In the genomic region with DNA sequence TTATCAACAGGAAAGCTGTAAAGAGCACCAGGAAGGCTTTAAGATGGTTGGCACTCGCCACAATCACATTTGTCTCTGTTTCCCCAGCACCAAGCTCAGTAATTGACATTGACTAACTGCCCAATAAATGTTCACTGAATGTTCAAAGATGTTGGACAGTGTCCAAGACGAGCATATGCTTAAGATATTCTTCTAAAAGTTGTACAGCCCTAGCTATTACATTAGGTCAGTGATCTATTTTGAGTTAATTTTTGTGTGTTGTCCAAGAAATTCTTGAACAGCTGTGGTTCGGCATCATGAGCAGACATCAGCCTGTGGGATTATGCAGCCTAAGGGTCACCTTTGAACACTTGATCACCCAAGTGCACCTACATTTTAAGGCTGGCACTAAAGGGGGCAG, we compare ENCODE assay signal across 14 mouse cellular contexts.
DNase-seq lines count a peak whose midpoint lies in the region; ATAC-seq and TF ChIP-seq lines count a peak whose summit lies in the region.
"Had no signal": no experiment of that assay in that cellular context is flagged by ENCODE, and none has a peak within 500 bp of the region (broad histone marks: within the 10 kb centered on the region; RNA-seq: fewer than 3 reads in every experiment).

No protein-coding gene starts in this region.

- H3K9me3 ChIP-seq in forebrain, embryonic 14.5 days (replicated peaks; ENCODE audit: control insufficient read depth, low read length): no peaks in the 10 kb centered on the region
- no peaks in the 10 kb centered on the region for H3K9me3 ChIP-seq in forebrain, embryonic 13.5 days (replicated peaks)
- H3K9me3 ChIP-seq in heart, embryonic 15.5 days (replicated peaks): no peaks in the 10 kb centered on the region
- H3K9me3 ChIP-seq in heart, embryonic 12.5 days (replicated peaks): 0 out of 2 replicates have a peak, but pooled peaks cover 4% of the 10 kb centered on the region
- no peaks in the 10 kb centered on the region for H3K9me3 ChIP-seq in lung, postnatal 0 days (ENCODE audit: low read length)
- H3K9me3 ChIP-seq in stomach, embryonic 16.5 days (replicated peaks; ENCODE audit: control insufficient read depth, low read length): no peaks in the 10 kb centered on the region

- TF ChIP-seq EP300 in lung, postnatal 0 days (IDR thresholded peaks at IDR 0.05): no peak

- no peaks in the 10 kb centered on the region for H3K36me3 ChIP-seq in forebrain, embryonic 14.5 days (ENCODE audit: control insufficient read depth, insufficient read depth, low read length)
- no peaks in the 10 kb centered on the region for H3K36me3 ChIP-seq in forebrain, embryonic 13.5 days (ENCODE audit: poor library complexity, severe bottlenecking)
- no peaks in the 10 kb centered on the region; the same call in 1 of the 2 replicates for H3K36me3 ChIP-seq in heart, embryonic 15.5 days
- H3K36me3 ChIP-seq in heart, embryonic 12.5 days: peaks cover 16% of the 10 kb centered on the region
- H3K36me3 ChIP-seq in lung, postnatal 0 days (ENCODE audit: insufficient read depth, low read length): no peaks in the 10 kb centered on the region
- no peaks in the 10 kb centered on the region for H3K36me3 ChIP-seq in stomach, embryonic 16.5 days (ENCODE audit: control insufficient read depth, insufficient read depth, low read length)

- no peaks in the 10 kb centered on the region for H3K4me1 ChIP-seq in forebrain, embryonic 14.5 days (ENCODE audit: control insufficient read depth, insufficient read depth, low read length)
- no peaks in the 10 kb centered on the region for H3K4me1 ChIP-seq in forebrain, embryonic 13.5 days
- H3K4me1 ChIP-seq in heart, embryonic 15.5 days (replicated peaks): peaks cover 25% of the 10 kb centered on the region
- peaks cover 5% of the 10 kb centered on the region; the same call in 1 of the 2 replicates for H3K4me1 ChIP-seq in heart, embryonic 12.5 days (replicated peaks)
- peaks cover 3% of the 10 kb centered on the region; the same call in 1 of the 2 replicates for H3K4me1 ChIP-seq in lung, postnatal 0 days (ENCODE audit: insufficient read depth, low read depth, low read length)
- H3K4me1 ChIP-seq in lung, adult 2 months (ENCODE audit: control insufficient read depth, insufficient read depth, low read length): no peaks in the 10 kb centered on the region
- H3K4me1 ChIP-seq in stomach, embryonic 16.5 days (ENCODE audit: control insufficient read depth, insufficient read depth, low read length): peaks cover 20% of the 10 kb centered on the region

- DNase-seq in forebrain, embryonic 14.5 days (ENCODE audit: low spot score): peak; percentile 66
- peak; percentile 52 for DNase-seq in lung, postnatal 0 days (ENCODE audit: low spot score)
- no peak for DNase-seq in lung, adult 2 months
- DNase-seq in spleen, postnatal 14 days (ENCODE audit: low spot score in 2 of 2): no peak
- DNase-seq: cerebellum, postnatal 14 days; kidney, adult 9 months; lung, postnatal 10 days had no signal

- no peak overlapping the region for H3K27ac ChIP-seq in forebrain, embryonic 14.5 days (ENCODE audit: low read depth, low read length)
- H3K27ac ChIP-seq in forebrain, embryonic 13.5 days: no peak overlapping the region
- peak overlapping the region; percentile 51 for H3K27ac ChIP-seq in heart, embryonic 15.5 days
- H3K27ac ChIP-seq in heart, embryonic 12.5 days (ENCODE audit: poor library complexity, severe bottlenecking): no peak overlapping the region
- no peak overlapping the region for H3K27ac ChIP-seq in lung, postnatal 0 days (ENCODE audit: low read length)
- peak overlapping the region; percentile 39; the same call in 1 of the 2 replicates for H3K27ac ChIP-seq in stomach, embryonic 16.5 days (ENCODE audit: low read length)
- H3K27ac ChIP-seq: hindbrain, embryonic 14.5 days had no signal

- ATAC-seq in forebrain, embryonic 14.5 days: no peak
- ATAC-seq in forebrain, embryonic 13.5 days: no peak
- no peak for ATAC-seq in heart, embryonic 15.5 days (replicated peaks; ENCODE audit: insufficient number of reproducible peaks, insufficient read depth, low FRiP score, low read depth)
- no peak for ATAC-seq in heart, embryonic 12.5 days (ENCODE audit: insufficient number of reproducible peaks, low FRiP score)
- no peak for ATAC-seq in lung, postnatal 0 days
- peak; percentile 74 for ATAC-seq in stomach, embryonic 16.5 days (ENCODE audit: insufficient read depth, low FRiP score)
- ATAC-seq: activated CD4-positive, CD25-positive, alpha-beta regulatory T cell, adult 4 months had no signal

- no peak for TF ChIP-seq CTCF in lung, postnatal 0 days (IDR thresholded peaks at IDR 0.05)
- no peak for TF ChIP-seq CTCF in lung, adult 2 months (IDR thresholded peaks at IDR 0.05; ENCODE audit: insufficient read depth, low read length)

- no peak overlapping the region for H3K4me3 ChIP-seq in forebrain, embryonic 14.5 days (ENCODE audit: low read depth, low read length)
- H3K4me3 ChIP-seq in forebrain, embryonic 13.5 days: no peak overlapping the region
- no peak overlapping the region for H3K4me3 ChIP-seq in heart, embryonic 15.5 days
- no peak overlapping the region for H3K4me3 ChIP-seq in heart, embryonic 12.5 days
- H3K4me3 ChIP-seq in lung, postnatal 0 days (ENCODE audit: low read depth, low read length): no peak overlapping the region
- no peak overlapping the region for H3K4me3 ChIP-seq in lung, adult 2 months (replicated peaks; ENCODE audit: extremely low read depth, low read depth, low read length)
- H3K4me3 ChIP-seq in stomach, embryonic 16.5 days (replicated peaks; ENCODE audit: low read length): no peak overlapping the region
- H3K4me3 ChIP-seq: myocyte had no signal

- no peak overlapping the region for H3K9ac ChIP-seq in forebrain, embryonic 14.5 days (ENCODE audit: low read length)
- no peak overlapping the region for H3K9ac ChIP-seq in forebrain, embryonic 13.5 days
- no peak overlapping the region for H3K9ac ChIP-seq in heart, embryonic 15.5 days
- no peak overlapping the region for H3K9ac ChIP-seq in heart, embryonic 12.5 days
- H3K9ac ChIP-seq in lung, postnatal 0 days (replicated peaks; ENCODE audit: low read depth): no peak overlapping the region
- H3K9ac ChIP-seq in stomach, embryonic 16.5 days (ENCODE audit: low read length): no peak overlapping the region
- H3K9ac ChIP-seq: hindbrain, embryonic 14.5 days had no signal

- WGBS in forebrain, embryonic 14.5 days: 62% methylated on average over 3 of the region's 3 CpGs
- WGBS in forebrain, embryonic 13.5 days: 72% methylated on average over 3 of the region's 3 CpGs
- 35% methylated on average over 3 of the region's 3 CpGs for WGBS in heart, embryonic 15.5 days
- WGBS in heart, embryonic 12.5 days: 55% methylated on average over 3 of the region's 3 CpGs
- 45% methylated on average over 3 of the region's 3 CpGs for WGBS in lung, postnatal 0 days
- WGBS in lung, adult 2 months: 51% methylated on average over 3 of the region's 3 CpGs
- WGBS in stomach, embryonic 16.5 days: 29% methylated on average over 3 of the region's 3 CpGs

- no peaks in the 10 kb centered on the region for H3K27me3 ChIP-seq in forebrain, embryonic 14.5 days (replicated peaks; ENCODE audit: control insufficient read depth, insufficient read depth, low read length)
- H3K27me3 ChIP-seq in forebrain, embryonic 13.5 days: no peaks in the 10 kb centered on the region
- no peaks in the 10 kb centered on the region for H3K27me3 ChIP-seq in heart, embryonic 15.5 days
- H3K27me3 ChIP-seq in heart, embryonic 12.5 days (replicated peaks): no peaks in the 10 kb centered on the region
- no peaks in the 10 kb centered on the region for H3K27me3 ChIP-seq in lung, postnatal 0 days (replicated peaks; ENCODE audit: insufficient read depth, low read length)
- no peaks in the 10 kb centered on the region for H3K27me3 ChIP-seq in stomach, embryonic 16.5 days (ENCODE audit: control insufficient read depth, insufficient read depth, low read length)

- H3K4me2 ChIP-seq in forebrain, embryonic 14.5 days (ENCODE audit: low read length): no peak overlapping the region
- no peak overlapping the region for H3K4me2 ChIP-seq in forebrain, embryonic 13.5 days
- H3K4me2 ChIP-seq in heart, embryonic 15.5 days: no peak overlapping the region
- no peak overlapping the region for H3K4me2 ChIP-seq in heart, embryonic 12.5 days
- no peak overlapping the region for H3K4me2 ChIP-seq in lung, postnatal 0 days (replicated peaks; ENCODE audit: low read depth, low read length)
- no peak overlapping the region for H3K4me2 ChIP-seq in stomach, embryonic 16.5 days (ENCODE audit: low read depth, low read length)
- H3K4me2 ChIP-seq: hindbrain, embryonic 14.5 days had no signal

- no peak for TF ChIP-seq POLR2A in lung, adult 2 months (IDR thresholded peaks at IDR 0.05; ENCODE audit: borderline replicate concordance, extremely low read depth, low read depth, low read length)

Comparison
In these comparisons a context has a peak if more than half of its experiments do, and no peak if none do; other contexts are left out.
1. DNase-seq: peak in forebrain, embryonic 14.5 days (single experiment) and lung, postnatal 0 days (single experiment); none in lung, adult 2 months (single experiment) and spleen, postnatal 14 days (0 of 2).
2. H3K27ac ChIP-seq: peak in heart, embryonic 15.5 days (single experiment) and stomach, embryonic 16.5 days (single experiment); none in forebrain, embryonic 14.5 days (single experiment), forebrain, embryonic 13.5 days (single experiment), heart, embryonic 12.5 days (single experiment) and lung, postnatal 0 days (single experiment).